Mouse (Mus musculus) heart, postnatal 0 days (tissue): ENCODE data around the gene Angptl1. TPM values are rescaled to one million over a fixed set of nuclear protein-coding genes. Genes with fewer than 3 reads are reported as not detected.

ENCODE experiments used
- ATAC-seq: fragments of 200-750 bp; cut with Nextera tagmentation; 2 replicates; pipeline ENCODE4 v1.8.0; 2017; ENCODE audit warnings: low read depth, moderate number of reproducible peaks, moderate library complexity; ENCODE audit not compliant: insufficient read depth
- DNase-seq: peaks from one replicate; pipeline ENCODE4 v3.0.0-alpha.2; 2016; ENCODE audit warnings: low spot score
- H3K27ac ChIP-seq: fragments of 300-500 bp; sonication (generic); 2 replicates; pipeline ENCODE4 v1.5.1; 2014; ENCODE audit warnings: low read depth, mild to moderate bottlenecking
- H3K27me3 ChIP-seq: fragments of 300-500 bp; sonication (generic); 2 replicates; pipeline ENCODE4 v1.6.1; 2014; ENCODE audit warnings: low read length, mixed read lengths; ENCODE audit not compliant: control insufficient read depth, insufficient read depth
- H3K36me3 ChIP-seq: fragments of 300-500 bp; sonication (generic); replicated peaks from 2 replicates; pipeline ENCODE4 v1.6.1; 2014; ENCODE audit warnings: low read length, mixed read lengths; ENCODE audit not compliant: control insufficient read depth, insufficient read depth
- H3K4me1 ChIP-seq: fragments of 300-500 bp; sonication (generic); 2 replicates; pipeline ENCODE4 v1.6.1; 2014; ENCODE audit warnings: antibody characterized with exemption; ENCODE audit not compliant: control insufficient read depth, insufficient read depth
- H3K4me2 ChIP-seq: fragments of 300-500 bp; sonication (generic); 2 replicates; pipeline ENCODE4 v1.6.1; 2014; ENCODE audit warnings: low read depth, mild to moderate bottlenecking, low read length, moderate library complexity
- H3K4me3 ChIP-seq: fragments of 300-500 bp; sonication (generic); 2 replicates; pipeline ENCODE4 v1.5.1; 2014; ENCODE audit warnings: low read depth, low read length
- H3K9ac ChIP-seq: fragments of 300-500 bp; sonication (generic); replicated peaks from 2 replicates; pipeline ENCODE4 v1.6.1; 2014; ENCODE audit warnings: low read depth, low read length, mixed read lengths
- H3K9me3 ChIP-seq: fragments of 300-500 bp; sonication (generic); replicated peaks from 2 replicates; pipeline ENCODE4 v1.6.1; 2016; ENCODE audit warnings: low read length; ENCODE audit not compliant: control insufficient read depth
- CTCF ChIP-seq: IDR thresholded peaks from 2 replicates; pipeline ENCODE4 v1.5.1; 2016; ENCODE audit warnings: antibody characterized with exemption, control low read depth, low read depth
- EP300 ChIP-seq: IDR thresholded peaks from 2 replicates; pipeline ENCODE4 v1.6.1; 2016; ENCODE audit warnings: antibody characterized with exemption, low read depth
- WGBS: fragments of 180-500 bp; shearing (Covaris S2); extraction: QIAGEN DNeasy Blood & Tissue Kit; methylation state at CpG from one replicate; pipeline ENCODE4 v1.1.7; 2014; 5-methylcytosine and 5-hydroxymethylcytosine counted together
- polyA plus RNA-seq: library from polyadenylated mRNA; unstranded; fragments of >200 nt; fragmentation: Nextera tagmentation; extraction: Ambion mirVana; gene quantifications from 2 replicates; pipeline ENCODE4 v1.2.1, GENCODE M21; 2015
- total RNA-seq: library from RNA; depleted of rRNA; stranded (reverse); fragments of >200 nt; gene quantifications from 2 replicates; pipeline ENCODE4 v1.2.3, GENCODE M21; 2014; ENCODE audit warnings: low replicate concordance

Angptl1 gene
- total and polyA plus RNA-seq, 2 experiments from 2014 or later: 2.2 to 4.1 TPM

GRCm38 (mm10) chr1:156812716-156813115 lies 25.6 kb upstream of the Angptl1 start:
- ATAC-seq (no peak), DNase-seq (no peak)
- Histone ChIP-seq H3K27me3 (no peaks in the 10 kb centered on the region), H3K4me1 (no peaks in the 10 kb centered on the region), H3K36me3 (peaks cover 23% of the 10 kb centered on the region), H3K27ac (no peak overlapping the region), H3K9ac (no peak overlapping the region), H3K4me2 (no peak overlapping the region), H3K4me3 (no peak overlapping the region), H3K9me3 (no peaks in the 10 kb centered on the region)
- WGBS: 61% methylated on average over 8 of the region's 8 CpGs
- TF ChIP-seq EP300: no peak
- no peak for TF ChIP-seq CTCF

GRCm38 (mm10) chr1:156813485-156813884 lies 24.9 kb upstream of the Angptl1 start:
- Histone ChIP-seq H3K9me3 (no peaks in the 10 kb centered on the region), H3K36me3 (peaks cover 30% of the 10 kb centered on the region), H3K27ac (no peak overlapping the region), H3K4me1 (no peaks in the 10 kb centered on the region), H3K4me3 (no peak overlapping the region), H3K27me3 (no peaks in the 10 kb centered on the region), H3K9ac (no peak overlapping the region), H3K4me2 (no peak overlapping the region)
- no peak for DNase-seq
- TF ChIP-seq EP300: no peak
- TF ChIP-seq CTCF: no peak
- no peak for ATAC-seq
- WGBS: 24% methylated on average over 6 of the region's 6 CpGs

- no peaks in the 10 kb centered on the region for H3K4me1 ChIP-seq
- DNase-seq (no peak), ATAC-seq (no peak)
- H3K36me3 ChIP-seq: peaks cover 36% of the 10 kb centered on the region
- no peak overlapping the region for H3K27ac ChIP-seq
- no peaks in the 10 kb centered on the region for H3K27me3 ChIP-seq
- TF ChIP-seq CTCF (no peak), EP300 (no peak)
- no peak overlapping the region for H3K4me3 ChIP-seq
- no peak overlapping the region for H3K9ac ChIP-seq
- H3K4me2 ChIP-seq: no peak overlapping the region
- 92% methylated on average over 1 of the region's 1 CpGs for WGBS
- no peaks in the 10 kb centered on the region for H3K9me3 ChIP-seq
Measured at GRCm38 (mm10) chr1:156819236-156819635, 19.1 kb upstream of the Angptl1 start.

GRCm38 (mm10) chr1:156838695-156839094 lies 333 bp downstream of the Angptl1 start:
- DNase-seq (peak; percentile 82), ATAC-seq (peak; percentile 82)
- peaks cover 13% of the 10 kb centered on the region; the same call in 1 of the 2 replicates for H3K4me1 ChIP-seq
- peak overlapping the region; percentile 25 for H3K4me3 ChIP-seq
- H3K27me3 ChIP-seq: no peaks in the 10 kb centered on the region
- no peaks in the 10 kb centered on the region for H3K9me3 ChIP-seq
- H3K36me3 ChIP-seq: no peaks in the 10 kb centered on the region
- peak overlapping the region; percentile 53 for H3K4me2 ChIP-seq
- TF ChIP-seq EP300 (no peak), CTCF (no peak)
- peak overlapping the region; percentile 38; the same call in 1 of the 2 replicates for H3K9ac ChIP-seq
- WGBS: 6% methylated on average over 6 of the region's 6 CpGs
- 0 out of 2 replicates have a peak overlapping the region, but pooled peaks have one; percentile 1 for H3K27ac ChIP-seq

DNA sequence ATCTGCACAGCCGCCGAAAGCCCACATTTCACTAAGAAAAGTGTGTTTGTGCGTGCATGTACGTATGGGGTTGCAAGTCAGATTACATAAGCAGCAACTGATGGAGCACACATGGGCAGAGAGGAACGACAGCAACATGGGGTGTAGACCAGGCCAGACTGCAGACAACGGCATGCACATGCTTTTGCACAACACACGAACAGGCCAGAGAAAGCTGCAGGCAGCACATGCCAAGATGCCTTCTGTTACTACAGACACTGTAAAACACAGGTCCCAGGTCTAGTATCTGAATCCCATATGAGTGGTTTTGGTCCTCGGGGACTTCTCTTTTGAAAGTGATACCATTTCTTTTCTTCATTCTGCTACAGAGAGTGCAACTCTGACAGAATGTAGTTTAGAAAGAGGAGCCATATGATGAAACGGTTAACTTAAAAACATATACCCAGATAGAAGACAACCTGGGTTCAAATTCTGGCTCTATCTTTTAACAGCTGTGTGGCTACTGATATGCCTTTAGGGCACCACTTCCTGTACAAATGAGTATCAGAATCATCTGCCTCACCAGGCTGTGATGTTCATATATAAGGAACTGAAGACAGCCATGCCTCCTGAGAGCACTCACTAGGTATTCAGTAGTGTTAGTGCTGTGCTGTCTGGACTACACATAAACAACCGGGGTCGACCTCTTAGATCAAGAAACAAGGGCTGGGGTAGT lies 3.4 kb downstream of the Angptl1 start:
- WGBS: 77% methylated on average over 11 of the region's 11 CpGs
- Histone ChIP-seq H3K9ac (no peak overlapping the region), H3K4me1 (peaks cover 10% of the 10 kb centered on the region; the same call in 1 of the 2 replicates)

More for the DNA sequence above, 3.4 kb downstream of the Angptl1 start:
- DNase-seq: no peak
- no peak for ATAC-seq
- no peaks in the 10 kb centered on the region for H3K9me3 ChIP-seq
- no peaks in the 10 kb centered on the region for H3K36me3 ChIP-seq
- no peaks in the 10 kb centered on the region for H3K27me3 ChIP-seq
- TF ChIP-seq EP300: no peak
- TF ChIP-seq CTCF: no peak
- no peak overlapping the region for H3K4me2 ChIP-seq
- no peak overlapping the region for H3K4me3 ChIP-seq
- no peak overlapping the region for H3K27ac ChIP-seq
